Mouse (Mus musculus) liver, adult 2 months (tissue): ENCODE results near the gene Rac3. TPM values are rescaled to one million over a fixed set of nuclear protein-coding genes. Genes with fewer than 3 reads are reported as not detected.

Experiments
- DNase-seq: peaks from one replicate; pipeline ENCODE4 v3.0.0-alpha.2; 2011; ENCODE audit warnings: low read depth, low spot score; ENCODE audit errors: extremely low read depth
- H3K27ac ChIP-seq: fragments of 200-500 bp; replicated peaks from 2 replicates; pipeline ENCODE4 v1.5.1; 2012; ENCODE audit warnings: low read depth, mild to moderate bottlenecking, control low read depth, inconsistent platforms, low read length; ENCODE audit not compliant: insufficient read depth
- H3K27me3 ChIP-seq: fragments of 200-500 bp; 2 replicates; pipeline ENCODE4 v1.6.1; 2012; ENCODE audit warnings: mild to moderate bottlenecking, moderate library complexity, low read length, inconsistent platforms; ENCODE audit not compliant: control insufficient read depth, insufficient read depth
- H3K36me3 ChIP-seq: fragments of 200-500 bp; 2 replicates; pipeline ENCODE4 v1.6.1; 2012; ENCODE audit warnings: low read length, inconsistent platforms; ENCODE audit not compliant: control insufficient read depth, insufficient read depth
- H3K4me1 ChIP-seq: fragments of 200-500 bp; 2 replicates; pipeline ENCODE4 v1.6.1; 2011; ENCODE audit warnings: low read length; ENCODE audit not compliant: control insufficient read depth, insufficient read depth
- H3K4me3 ChIP-seq: fragments of 200-500 bp; 2 replicates; pipeline ENCODE4 v1.5.1; 2011; ENCODE audit warnings: low read depth, mild to moderate bottlenecking, control low read depth, low read length, moderate library complexity; ENCODE audit not compliant: insufficient read depth
- H3K79me2 ChIP-seq: fragments of 200-500 bp; 2 replicates; pipeline ENCODE4 v1.6.1; 2012; ENCODE audit warnings: inconsistent platforms, mild to moderate bottlenecking, low read length, moderate library complexity; ENCODE audit not compliant: control insufficient read depth, insufficient read depth
- H3K9ac ChIP-seq: fragments of 200-500 bp; 2 replicates; pipeline ENCODE4 v1.6.1; 2012; ENCODE audit warnings: low read depth, mild to moderate bottlenecking, control low read depth, inconsistent platforms, low read length
- CTCF ChIP-seq: fragments of 200-500 bp; IDR thresholded peaks from 2 replicates; pipeline ENCODE4 v1.5.1; 2011; ENCODE audit warnings: low read depth, low read length, control low read depth
- POLR2A ChIP-seq: fragments of 200-500 bp; IDR thresholded peaks from 2 replicates; pipeline ENCODE4 v1.6.1; 2011; ENCODE audit warnings: low read length, control low read depth; ENCODE audit not compliant: insufficient read depth; ENCODE audit errors: extremely low read depth
- WGBS: fragments of 180-500 bp; shearing (Covaris S2); methylation state at CpG from one replicate; pipeline ENCODE4 v1.1.7; 2018; 5-methylcytosine and 5-hydroxymethylcytosine counted together
- polyA plus RNA-seq: library from polyadenylated mRNA; depleted of rRNA; stranded (reverse); fragments of >200 nt; gene quantifications from 2 replicates; pipeline ENCODE4 v1.2.3, GENCODE M21; 2012
- total RNA-seq: library from RNA; depleted of rRNA; stranded (reverse); fragments of >200 nt; gene quantifications from 2 replicates; pipeline ENCODE4 v1.2.3, GENCODE M21; 2014

Gene Rac3
- total and polyA plus RNA-seq, 2 experiments: 0.55 to 1.1 TPM

GRCm38 (mm10) chr11:120697741-120698140 lies 23.5 kb upstream of the Rac3 start:
- WGBS: 87% methylated on average over 10 of the region's 10 CpGs
- H3K9ac ChIP-seq: no peak overlapping the region
- H3K27ac ChIP-seq: no peak overlapping the region
- H3K36me3 ChIP-seq: peaks cover 3% of the 10 kb centered on the region; the same call in 1 of the 2 replicates
- H3K79me2 ChIP-seq: peaks cover 3% of the 10 kb centered on the region; the same call in 1 of the 2 replicates
- TF ChIP-seq POLR2A (no peak), CTCF (no peak)
- H3K4me3 ChIP-seq: no peak overlapping the region
- H3K27me3 ChIP-seq: no peaks in the 10 kb centered on the region
- DNase-seq: no peak
- peaks cover 25% of the 10 kb centered on the region for H3K4me1 ChIP-seq

DNA sequence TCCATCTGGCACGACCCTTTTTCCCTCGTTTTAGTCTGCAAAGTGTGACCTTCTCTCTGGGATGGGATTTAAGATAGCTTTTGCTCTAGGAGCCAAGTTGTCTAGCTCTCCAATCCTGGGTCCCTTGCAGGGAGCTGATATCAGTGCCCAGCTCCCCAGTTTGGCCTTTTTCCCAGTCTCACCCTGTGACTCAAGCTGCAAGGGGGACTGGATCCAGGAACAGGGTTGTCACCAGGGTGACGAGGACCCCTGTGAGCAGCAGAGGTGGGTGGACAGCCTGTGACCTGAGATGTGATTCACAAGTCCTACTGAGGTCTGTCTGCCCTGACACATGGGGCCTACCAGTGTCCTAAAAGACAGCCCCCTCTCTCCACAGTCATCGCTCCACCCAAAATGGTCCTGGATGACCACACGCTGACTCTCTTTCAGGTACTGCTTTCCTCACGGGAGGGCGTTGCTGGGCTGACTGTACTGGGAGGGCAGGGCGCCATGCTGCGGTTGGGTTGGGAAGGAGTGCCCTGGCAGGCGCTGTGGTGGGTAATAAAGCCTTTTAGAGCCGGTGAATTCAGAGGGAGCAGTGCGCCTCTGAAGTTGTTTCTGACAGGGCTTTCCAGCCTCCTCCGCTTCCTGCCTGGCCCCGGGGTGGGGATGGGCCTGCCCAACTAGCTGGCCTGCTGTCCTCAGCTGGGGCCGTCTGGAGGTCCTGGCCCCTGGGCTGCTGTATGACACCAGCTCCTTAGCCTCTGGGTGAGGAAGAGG lies 17.4 kb upstream of the Rac3 start:
- no peaks in the 10 kb centered on the region for H3K4me1 ChIP-seq
- WGBS: 87% methylated on average over 15 of the region's 15 CpGs
- H3K27me3 ChIP-seq: no peaks in the 10 kb centered on the region
- H3K9ac ChIP-seq: no peak overlapping the region
- no peak overlapping the region for H3K27ac ChIP-seq
- H3K79me2 ChIP-seq: no peaks in the 10 kb centered on the region
- H3K4me3 ChIP-seq: no peak overlapping the region
- no peak for TF ChIP-seq CTCF
- no peak for TF ChIP-seq POLR2A
- H3K36me3 ChIP-seq: peaks cover 3% of the 10 kb centered on the region; the same call in 1 of the 2 replicates
- DNase-seq: no peak

DNA sequence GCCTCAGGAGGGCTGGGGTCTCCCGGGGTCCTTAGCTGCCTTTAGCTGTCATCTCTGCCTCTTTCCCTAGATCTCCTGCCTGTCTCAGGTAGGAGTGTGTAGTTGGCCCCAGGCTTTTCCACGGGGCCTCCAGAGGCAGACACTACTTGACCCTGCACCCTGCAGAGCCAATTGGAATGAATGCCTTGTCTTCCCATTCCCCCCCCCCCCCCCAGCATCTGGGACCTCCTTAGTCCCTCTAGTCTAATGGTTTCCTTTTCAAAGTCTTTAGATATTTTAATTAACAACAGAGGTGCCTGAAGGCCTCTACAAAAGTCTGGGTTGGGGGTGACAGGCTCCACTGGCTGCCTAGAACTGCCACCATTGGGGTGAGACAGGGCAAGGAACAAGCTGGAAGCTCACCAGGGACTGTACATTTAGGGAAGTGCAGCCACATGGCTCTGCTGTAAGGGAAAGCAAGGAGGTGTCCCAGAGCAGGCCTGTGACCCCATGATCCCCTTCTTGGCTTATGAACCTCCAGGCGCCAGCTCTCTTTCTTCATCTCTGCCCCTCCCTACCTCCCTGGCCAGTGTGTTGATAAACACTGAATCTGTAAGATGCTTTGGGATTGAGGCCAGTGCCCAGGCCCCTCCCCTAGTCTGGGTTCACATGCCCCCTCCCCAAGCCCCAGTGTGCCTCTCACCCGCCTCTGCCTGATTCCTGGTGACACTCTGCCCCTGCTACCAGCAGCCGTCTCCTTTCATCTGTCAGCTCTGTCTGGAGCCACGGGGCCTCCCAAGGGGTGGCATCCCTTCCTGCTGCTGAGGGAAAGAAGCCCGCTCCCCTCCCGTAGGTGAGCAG lies 16.6 kb upstream of the Rac3 start:
- no peak for DNase-seq
- Histone ChIP-seq H3K4me1 (no peaks in the 10 kb centered on the region), H3K27ac (no peak overlapping the region), H3K36me3 (peaks cover 3% of the 10 kb centered on the region; the same call in 1 of the 2 replicates), H3K27me3 (no peaks in the 10 kb centered on the region), H3K9ac (no peak overlapping the region), H3K79me2 (no peaks in the 10 kb centered on the region), H3K4me3 (no peak overlapping the region)
- WGBS: 82% methylated on average over 8 of the region's 8 CpGs
- TF ChIP-seq POLR2A: no peak
- TF ChIP-seq CTCF: no peak

GRCm38 (mm10) chr11:120706120-120706519 lies 15.2 kb upstream of the Rac3 start:
- H3K4me3 ChIP-seq: no peak overlapping the region
- DNase-seq: no peak
- no peak overlapping the region for H3K27ac ChIP-seq
- no peaks in the 10 kb centered on the region for H3K79me2 ChIP-seq
- H3K9ac ChIP-seq: no peak overlapping the region
- H3K4me1 ChIP-seq: no peaks in the 10 kb centered on the region
- peaks cover 3% of the 10 kb centered on the region; the same call in 1 of the 2 replicates for H3K36me3 ChIP-seq
- TF ChIP-seq POLR2A (no peak), CTCF (no peak)
- no peaks in the 10 kb centered on the region for H3K27me3 ChIP-seq
- WGBS: 78% methylated on average over 5 of the region's 5 CpGs

DNA sequence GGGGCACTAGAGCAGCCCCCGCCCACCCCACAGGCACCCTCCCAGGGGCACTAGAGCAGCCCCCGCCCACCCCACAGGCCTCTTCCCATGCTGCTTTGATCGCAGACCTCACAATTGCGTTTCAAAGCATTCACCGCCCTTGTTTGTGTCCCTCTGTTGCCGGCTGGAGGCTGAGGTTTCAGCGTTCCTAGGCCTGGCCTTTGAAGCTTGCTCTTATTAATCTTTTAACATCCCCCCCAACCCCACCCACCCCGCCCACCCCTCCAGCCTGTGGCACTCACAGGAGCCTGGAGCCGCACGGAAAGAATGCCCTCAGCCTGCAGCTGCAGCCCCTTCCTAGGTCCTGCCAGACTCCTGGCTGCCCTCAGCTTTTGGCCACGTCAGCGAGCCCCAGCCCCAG lies 14.0 kb upstream of the Rac3 start:
- no peaks in the 10 kb centered on the region for H3K79me2 ChIP-seq
- H3K9ac ChIP-seq: no peak overlapping the region
- H3K27me3 ChIP-seq: no peaks in the 10 kb centered on the region
- H3K36me3 ChIP-seq: no peaks in the 10 kb centered on the region
- no peak overlapping the region for H3K4me3 ChIP-seq
- no peak overlapping the region for H3K27ac ChIP-seq
- 87% methylated on average over 12 of the region's 12 CpGs for WGBS
- TF ChIP-seq POLR2A (no peak), CTCF (no peak)
- DNase-seq: no peak
- no peaks in the 10 kb centered on the region for H3K4me1 ChIP-seq

- TF ChIP-seq CTCF (no peak), POLR2A (no peak)
- no peak for DNase-seq
- H3K27me3 ChIP-seq: no peaks in the 10 kb centered on the region
- H3K36me3 ChIP-seq: no peaks in the 10 kb centered on the region
- no peak overlapping the region for H3K27ac ChIP-seq
- H3K4me1 ChIP-seq: peaks cover 2% of the 10 kb centered on the region
- 85% methylated on average over 5 of the region's 5 CpGs for WGBS
- H3K4me3 ChIP-seq: no peak overlapping the region
- no peak overlapping the region for H3K9ac ChIP-seq
- no peaks in the 10 kb centered on the region for H3K79me2 ChIP-seq
Observed at GRCm38 (mm10) chr11:120707969-120708368, 13.3 kb upstream of the Rac3 start.
